Mouse (Mus musculus) retina, postnatal 1 day (tissue): ENCODE results near the gene Tmprss2.
A peak's percentile ranks its signal among the peaks of the same experiment; 100 is the strongest.

ENCODE experiments used
- DNase-seq: peaks from one replicate; pipeline ENCODE4 v3.0.0-alpha.2; 2012

Tmprss2 gene

GRCm38 (mm10) chr16:97569426-97569825 is 41.6 kb downstream of the Tmprss2 start:
- no peak for DNase-seq

GRCm38 (mm10) chr16:97568662-97569061 is 42.3 kb downstream of the Tmprss2 start:
- no peak for DNase-seq

DNA sequence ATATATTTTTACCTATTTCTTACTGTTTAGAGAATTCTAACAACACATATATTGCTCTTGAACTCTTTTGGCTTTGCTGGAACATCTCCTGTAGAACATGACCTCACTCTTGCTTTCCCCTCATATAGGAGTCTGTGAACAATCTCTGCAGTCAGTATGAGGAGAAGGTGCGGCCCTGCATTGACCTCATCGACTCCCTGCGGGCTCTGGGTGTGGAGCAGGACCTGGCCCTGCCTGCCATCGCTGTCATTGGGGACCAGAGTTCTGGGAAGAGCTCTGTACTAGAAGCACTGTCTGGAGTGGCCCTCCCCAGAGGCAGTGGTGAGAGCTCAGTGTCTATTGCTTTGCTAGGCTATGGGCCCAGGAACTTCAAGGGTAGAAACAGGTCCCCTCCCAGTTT is 66.7 kb downstream of the Tmprss2 start:
- no peak for DNase-seq

DNA sequence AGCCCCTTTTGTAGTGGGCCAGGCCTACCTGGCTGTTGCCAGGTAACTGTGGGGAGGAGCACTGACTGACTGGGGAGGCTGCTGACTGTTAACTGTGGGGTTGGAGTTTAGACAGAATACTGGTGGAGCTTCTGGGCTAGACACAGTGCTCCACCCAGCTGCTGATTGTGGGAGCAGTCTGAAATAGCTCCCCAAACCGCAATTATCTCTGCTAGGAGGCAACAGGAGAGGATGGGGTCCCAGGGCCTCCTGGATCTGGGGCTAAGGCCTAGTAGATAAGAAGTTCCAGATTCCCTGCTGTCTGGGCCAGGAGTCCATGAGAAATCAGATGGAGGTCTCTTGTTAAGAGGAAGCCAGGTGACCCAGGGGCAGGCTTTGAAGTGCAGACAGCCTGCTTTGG is 74.1 kb downstream of the Tmprss2 start:
- no peak for DNase-seq

DNA sequence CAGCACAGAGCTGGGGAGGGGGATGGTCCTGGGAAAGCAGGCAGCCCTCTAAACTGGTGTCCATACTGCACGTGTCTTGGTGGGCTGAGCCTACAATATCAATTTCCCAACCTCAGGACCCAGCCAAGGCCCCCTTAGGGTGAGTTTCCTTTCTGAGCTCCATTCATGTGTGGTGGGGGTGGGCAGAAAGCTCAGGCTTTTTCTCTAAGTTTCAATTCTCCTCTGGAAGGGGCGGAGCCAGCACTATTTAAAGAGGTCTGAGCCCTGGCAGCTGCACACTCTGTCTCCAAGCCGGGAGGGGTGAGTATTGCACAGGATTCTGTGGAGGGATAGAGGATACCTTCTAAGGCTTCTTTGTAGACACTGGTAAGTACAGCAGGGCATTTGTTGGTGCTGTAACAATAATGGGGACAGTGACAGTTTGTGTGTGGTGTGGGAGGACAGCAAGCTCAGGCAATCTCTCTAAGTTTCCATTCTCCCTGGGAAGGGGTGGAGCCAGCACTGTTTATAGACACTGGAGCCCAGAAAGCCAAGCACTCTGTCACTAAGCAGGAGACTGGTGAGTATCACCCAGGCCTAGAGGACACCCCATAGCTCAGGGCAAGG is 75.1 kb downstream of the Tmprss2 start:
- peak; percentile 73 for DNase-seq

DNA sequence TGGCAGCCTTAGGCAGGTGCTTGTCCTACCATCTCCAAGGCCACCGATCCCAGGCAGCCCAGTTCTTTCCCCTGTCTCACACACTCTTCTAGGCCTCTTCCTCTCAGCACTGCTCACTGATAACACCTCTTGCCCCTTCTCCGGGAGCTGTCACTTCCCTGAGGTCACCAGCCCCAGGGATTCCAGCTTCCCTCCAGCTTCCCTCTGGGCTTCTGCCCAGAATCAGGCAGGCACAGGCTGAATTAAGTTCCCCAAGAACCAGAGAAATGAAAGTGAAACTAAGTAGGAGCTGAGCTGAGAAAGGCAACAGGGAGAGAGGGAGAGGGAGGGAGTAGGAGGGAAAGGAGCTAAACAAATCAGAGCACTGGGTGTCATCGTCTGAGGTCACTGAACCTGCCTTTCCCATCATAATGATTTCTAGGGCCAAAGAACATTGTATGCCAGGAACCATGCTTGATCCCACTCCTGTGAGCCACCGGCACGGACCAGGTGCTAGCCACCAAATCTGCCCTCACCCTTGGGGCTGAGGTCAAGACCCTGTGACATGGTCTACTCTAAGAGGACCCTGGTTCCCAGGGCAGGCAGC is 76.0 kb downstream of the Tmprss2 start:
- peak; percentile 70 for DNase-seq

- peak; percentile 4 for DNase-seq
Observed at GRCm38 (mm10) chr16:97534448-97534847, 76.5 kb downstream of the Tmprss2 start.

DNA sequence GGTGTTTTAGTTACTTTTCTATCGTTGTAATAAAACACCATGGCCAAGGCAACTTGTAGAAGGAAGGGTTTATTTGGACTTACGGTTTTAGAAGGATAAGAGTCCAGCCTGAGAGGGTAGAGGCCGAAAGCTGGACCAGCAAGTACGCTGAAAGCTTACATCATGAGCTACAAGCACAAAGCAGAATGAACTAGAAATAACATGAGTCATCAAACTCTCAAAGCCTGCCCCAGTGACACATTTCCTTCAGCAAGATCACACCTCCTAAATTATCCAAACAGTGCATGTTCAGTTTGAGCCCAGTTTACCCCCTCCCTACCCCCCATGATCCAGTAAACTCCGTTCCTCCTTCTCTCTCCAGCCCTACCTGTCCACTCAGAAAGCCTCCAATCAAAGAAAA is 77.2 kb downstream of the Tmprss2 start:
- DNase-seq = no peak

- no peak for DNase-seq
Observed at GRCm38 (mm10) chr16:97533126-97533525, 77.9 kb downstream of the Tmprss2 start.

DNA sequence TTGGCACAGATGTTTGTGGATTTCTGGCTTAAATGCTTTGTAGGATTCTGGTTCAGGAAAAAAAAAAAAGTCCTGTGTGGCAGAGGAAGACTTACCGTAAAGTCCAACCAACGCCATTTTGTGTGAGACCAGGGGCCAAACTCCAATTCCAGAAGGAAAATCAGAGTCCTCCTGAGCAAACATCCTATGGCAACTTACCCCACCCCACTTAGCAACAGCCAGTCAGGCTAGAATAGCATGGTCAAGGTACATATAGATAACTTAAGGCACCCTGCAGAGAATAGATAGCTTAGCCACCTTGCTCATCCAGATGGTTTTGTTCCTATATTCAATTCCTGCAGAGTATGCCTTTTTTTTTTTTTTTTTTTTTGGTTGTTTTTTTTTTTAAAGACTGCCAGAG is 81.8 kb downstream of the Tmprss2 start:
- no peak for DNase-seq

DNA sequence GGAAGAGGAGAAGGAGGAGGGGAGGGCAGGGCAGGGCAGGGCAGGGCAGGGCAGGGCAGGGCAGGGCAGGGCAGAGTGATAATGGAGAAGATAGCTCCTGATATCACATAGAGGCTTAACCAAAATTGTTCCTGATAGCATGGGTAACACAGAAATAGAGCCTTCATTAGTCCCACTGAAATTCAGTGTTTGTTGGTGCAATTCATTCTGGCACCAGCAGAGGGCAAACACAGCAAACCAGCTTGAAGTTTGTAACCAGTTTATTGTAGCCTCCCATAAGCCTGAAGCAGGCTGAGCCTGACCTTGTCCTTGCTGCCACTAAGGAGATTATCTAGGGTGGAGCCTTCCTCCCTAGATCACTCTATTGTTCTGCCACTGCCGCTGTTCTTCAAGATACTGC is 88.0 kb downstream of the Tmprss2 start:
- peak; percentile 74 for DNase-seq

DNA sequence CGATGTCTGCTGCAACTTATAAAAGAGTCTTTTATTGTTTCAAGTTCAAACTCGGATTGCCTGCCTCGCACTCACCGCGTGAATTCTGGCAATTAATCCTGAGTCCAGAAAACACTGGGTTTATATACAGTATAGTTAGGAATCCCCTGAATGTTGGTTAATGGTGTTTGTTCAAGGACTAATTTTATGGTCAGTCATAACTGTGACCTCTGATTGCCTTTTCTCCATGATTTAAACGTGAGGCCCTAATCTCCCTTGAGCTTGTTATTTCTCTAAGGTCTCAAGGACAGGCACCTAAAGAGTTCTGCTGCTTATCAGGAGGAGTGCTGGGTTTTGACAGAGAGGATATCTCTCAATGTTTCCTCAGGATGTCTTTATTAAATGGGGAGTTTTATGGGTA is 89.0 kb downstream of the Tmprss2 start:
- no peak for DNase-seq

- no peak for DNase-seq
Observed at GRCm38 (mm10) chr16:97516341-97516740, 94.7 kb downstream of the Tmprss2 start.
